Mouse (Mus musculus): ENCODE data around the gene Tmem81.

GRCm38 (mm10) chr1:132542762-132543306 is 36.8 kb downstream of the Tmem81 start, which contains the start of gene Cntn2:
- TF ChIP-seq CTCF (IDR thresholded peaks at IDR 0.05; ENCODE audit: borderline replicate concordance, insufficient read depth, low read depth, low read length) (no peak), POLR2A (IDR thresholded peaks at IDR 0.05; ENCODE audit: borderline replicate concordance, insufficient read depth, low read length) (peak; percentile 95)
